Mouse (Mus musculus): ENCODE results near the gene P2rx7. TPM values are rescaled to one million over a fixed set of nuclear protein-coding genes. Genes with fewer than 3 reads are reported as not detected.

P2rx7 gene
- total and polyA plus RNA-seq, 3 experiments, result 0.72 to 9.0 (median 8.9) TPM

DNA sequence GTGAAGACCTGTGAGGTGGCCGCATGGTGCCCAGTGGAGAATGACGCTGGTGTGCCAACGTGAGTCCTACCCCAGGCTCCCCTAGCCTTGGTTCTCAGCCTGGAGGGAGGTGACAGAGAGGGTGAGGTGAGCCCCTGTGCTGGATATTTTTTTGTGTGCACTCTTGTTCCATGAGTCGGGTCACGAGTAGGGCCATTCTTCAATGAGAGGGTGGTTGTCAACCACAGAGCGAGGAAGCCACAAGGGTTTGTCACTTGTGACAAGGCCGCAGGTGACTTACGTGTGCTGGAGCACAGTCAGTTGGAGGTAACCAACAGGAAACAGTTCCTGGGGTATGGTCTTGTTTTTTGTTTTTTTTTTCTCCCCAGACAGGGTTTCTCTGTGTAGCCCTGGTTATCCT is 75.5 kb downstream of the P2rx7 start:
- H3K9me3 ChIP-seq (replicated peaks), result no peaks in the 10 kb centered on the region
- H3K4me3 ChIP-seq (ENCODE audit: low read depth, low read length), result no peak overlapping the region
- no peak for ATAC-seq (ENCODE audit: extremely low read depth, insufficient number of reproducible peaks, low FRiP score, poor library complexity, severe bottlenecking)
- TF ChIP-seq GATA2 (IDR thresholded peaks at IDR 0.05; ENCODE audit: borderline replicate concordance, low read depth, low read length) (no peak), CTCF (IDR thresholded peaks at IDR 0.05; ENCODE audit: low read depth, low read length) (no peak), GATA1 (IDR thresholded peaks at IDR 0.05; ENCODE audit: borderline replicate concordance, low read length) (no peak), TAL1 (conservative IDR thresholded peaks at IDR 0.05; ENCODE audit: low read depth, low read length) (no peak), POLR2AphosphoS5 (IDR thresholded peaks at IDR 0.05; ENCODE audit: insufficient replicate concordance, low read depth, low read length) (no peak)
- peaks cover 82% of the 10 kb centered on the region for H3K36me3 ChIP-seq (replicated peaks)
- no peak for DNase-seq (ENCODE audit: low spot score)
- H3K4me1 ChIP-seq (ENCODE audit: insufficient read depth, low read depth, low read length), result peaks cover 3% of the 10 kb centered on the region
- no peaks in the 10 kb centered on the region for H3K27me3 ChIP-seq (ENCODE audit: insufficient read depth, low read length)

DNA sequence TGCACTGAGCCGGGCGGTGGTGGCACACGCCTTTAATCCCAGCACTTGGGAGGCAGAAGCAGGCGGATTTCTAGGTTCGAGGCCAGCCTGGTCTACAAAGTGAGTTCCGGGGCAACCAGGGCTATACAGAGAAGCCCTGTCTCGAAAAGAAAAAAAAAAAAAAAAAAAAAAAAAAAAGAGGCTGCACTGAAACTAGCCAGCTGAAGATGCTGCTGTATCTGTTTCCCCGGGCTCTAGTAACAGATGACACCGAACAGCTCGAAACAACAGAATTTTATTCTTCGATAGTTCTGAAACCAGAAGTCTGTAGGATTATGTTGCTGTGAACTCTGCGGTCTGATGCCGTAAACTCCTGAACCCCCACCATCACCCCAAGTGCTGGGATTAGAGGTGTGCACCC is 81.7 kb downstream of the P2rx7 start:
- TF ChIP-seq GATA1 (IDR thresholded peaks at IDR 0.05; ENCODE audit: borderline replicate concordance, low read length) (no peak), POLR2AphosphoS5 (IDR thresholded peaks at IDR 0.05; ENCODE audit: insufficient replicate concordance, low read depth, low read length) (no peak), GATA2 (IDR thresholded peaks at IDR 0.05; ENCODE audit: borderline replicate concordance, low read depth, low read length) (no peak), CTCF (IDR thresholded peaks at IDR 0.05; ENCODE audit: low read depth, low read length) (no peak), TAL1 (conservative IDR thresholded peaks at IDR 0.05; ENCODE audit: low read depth, low read length) (no peak)
- DNase-seq (ENCODE audit: low spot score), result no peak
- peaks cover 74% of the 10 kb centered on the region for H3K36me3 ChIP-seq (replicated peaks)
- no peaks in the 10 kb centered on the region for H3K27me3 ChIP-seq (ENCODE audit: insufficient read depth, low read length)
- H3K9me3 ChIP-seq (replicated peaks), result no peaks in the 10 kb centered on the region
- no peak overlapping the region for H3K4me3 ChIP-seq (ENCODE audit: low read depth, low read length)
- H3K4me1 ChIP-seq (ENCODE audit: insufficient read depth, low read depth, low read length), result peaks cover 5% of the 10 kb centered on the region
- ATAC-seq (ENCODE audit: extremely low read depth, insufficient number of reproducible peaks, low FRiP score, poor library complexity, severe bottlenecking), result no peak

DNA sequence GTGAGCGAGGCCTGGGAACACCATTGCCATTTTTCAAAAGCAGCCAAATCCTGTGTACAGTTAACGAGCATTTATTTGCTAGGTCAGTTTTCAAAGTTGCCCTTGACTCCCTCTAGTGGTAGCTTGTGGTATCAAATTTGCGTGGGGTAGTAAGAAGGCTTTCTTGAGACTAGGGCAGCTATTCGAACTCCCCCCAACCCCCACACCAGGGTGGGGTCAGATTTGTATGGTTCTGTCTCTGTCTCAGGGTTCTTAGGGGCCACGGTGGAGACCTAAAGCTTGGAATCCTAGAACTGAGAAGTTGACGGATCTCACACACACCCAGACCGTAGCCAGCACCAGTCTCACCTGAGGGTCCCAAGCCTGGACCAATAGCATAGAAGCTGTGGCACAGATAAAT is 82.4 kb downstream of the P2rx7 start:
- H3K36me3 ChIP-seq (replicated peaks), result peaks cover 73% of the 10 kb centered on the region
- no peak overlapping the region for H3K4me3 ChIP-seq (ENCODE audit: low read depth, low read length)
- DNase-seq (ENCODE audit: low spot score), result peak; percentile 48
- H3K9me3 ChIP-seq (replicated peaks), result no peaks in the 10 kb centered on the region
- H3K27me3 ChIP-seq (ENCODE audit: insufficient read depth, low read length), result no peaks in the 10 kb centered on the region
- no peak for TF ChIP-seq TAL1 (conservative IDR thresholded peaks at IDR 0.05; ENCODE audit: low read depth, low read length)
- peak; percentile 71 for TF ChIP-seq CTCF (IDR thresholded peaks at IDR 0.05; ENCODE audit: low read depth, low read length)
- H3K4me1 ChIP-seq (ENCODE audit: insufficient read depth, low read depth, low read length), result peaks cover 5% of the 10 kb centered on the region
- peak; percentile 15; the same call in 1 of the 2 replicates for ATAC-seq (ENCODE audit: extremely low read depth, insufficient number of reproducible peaks, low FRiP score, poor library complexity, severe bottlenecking)

- Histone ChIP-seq H3K36me3 (replicated peaks) (peaks cover 76% of the 10 kb centered on the region), H3K4me1 (ENCODE audit: insufficient read depth, low read depth, low read length) (peaks cover 5% of the 10 kb centered on the region), H3K4me3 (ENCODE audit: low read depth, low read length) (no peak overlapping the region), H3K9me3 (replicated peaks) (no peaks in the 10 kb centered on the region), H3K27me3 (ENCODE audit: insufficient read depth, low read length) (no peaks in the 10 kb centered on the region)
- ATAC-seq (ENCODE audit: extremely low read depth, insufficient number of reproducible peaks, low FRiP score, poor library complexity, severe bottlenecking) (no peak), DNase-seq (ENCODE audit: low spot score) (no peak)
- TF ChIP-seq GATA1 (IDR thresholded peaks at IDR 0.05; ENCODE audit: borderline replicate concordance, low read length) (no peak), GATA2 (IDR thresholded peaks at IDR 0.05; ENCODE audit: borderline replicate concordance, low read depth, low read length) (no peak), TAL1 (conservative IDR thresholded peaks at IDR 0.05; ENCODE audit: low read depth, low read length) (no peak), POLR2AphosphoS5 (IDR thresholded peaks at IDR 0.05; ENCODE audit: insufficient replicate concordance, low read depth, low read length) (no peak), CTCF (IDR thresholded peaks at IDR 0.05; ENCODE audit: low read depth, low read length) (no peak)
These were observed 82.9 kb downstream of the P2rx7 start for GRCm38 (mm10) chr5:122726595-122726994.

GRCm38 (mm10) chr5:122727096-122727495 is 83.4 kb downstream of the P2rx7 start:
- TF ChIP-seq TAL1 (conservative IDR thresholded peaks at IDR 0.05; ENCODE audit: low read depth, low read length), result no peak
- no peak for TF ChIP-seq GATA2 (IDR thresholded peaks at IDR 0.05; ENCODE audit: borderline replicate concordance, low read depth, low read length)
- TF ChIP-seq POLR2AphosphoS5 (IDR thresholded peaks at IDR 0.05; ENCODE audit: insufficient replicate concordance, low read depth, low read length), result no peak
- no peak for TF ChIP-seq CTCF (IDR thresholded peaks at IDR 0.05; ENCODE audit: low read depth, low read length)
- no peaks in the 10 kb centered on the region for H3K27me3 ChIP-seq (ENCODE audit: insufficient read depth, low read length)
- no peak overlapping the region for H3K4me3 ChIP-seq (ENCODE audit: low read depth, low read length)
- no peaks in the 10 kb centered on the region for H3K9me3 ChIP-seq (replicated peaks)
- H3K4me1 ChIP-seq (ENCODE audit: insufficient read depth, low read depth, low read length), result peaks cover 5% of the 10 kb centered on the region
- ATAC-seq (ENCODE audit: extremely low read depth, insufficient number of reproducible peaks, low FRiP score, poor library complexity, severe bottlenecking) (no peak), DNase-seq (ENCODE audit: low spot score) (no peak)
- peaks cover 75% of the 10 kb centered on the region for H3K36me3 ChIP-seq (replicated peaks)

DNA sequence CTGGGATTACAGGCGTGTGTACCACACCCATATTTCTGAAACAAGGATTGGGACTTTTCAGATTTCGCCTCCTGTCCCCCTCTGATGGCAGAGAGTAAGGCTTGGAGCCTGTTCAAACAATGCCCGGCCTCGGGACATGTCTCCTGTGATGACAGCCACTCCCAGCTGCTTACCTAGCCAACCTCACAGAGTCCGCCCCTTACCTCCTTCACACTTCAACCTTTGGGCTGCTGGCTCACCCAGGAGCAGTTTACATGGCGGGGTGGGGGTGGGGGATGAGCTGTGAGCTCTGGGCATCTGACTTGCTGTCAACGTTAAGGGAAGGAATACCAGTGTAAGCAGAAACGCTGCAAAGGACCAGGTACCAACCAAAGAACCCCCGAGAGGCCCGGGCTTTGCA is 87.1 kb downstream of the P2rx7 start:
- no peak for ATAC-seq (ENCODE audit: extremely low read depth, insufficient number of reproducible peaks, low FRiP score, poor library complexity, severe bottlenecking)
- Histone ChIP-seq H3K4me1 (ENCODE audit: insufficient read depth, low read depth, low read length) (peaks cover 5% of the 10 kb centered on the region; the same call in 1 of the 2 replicates), H3K27me3 (ENCODE audit: insufficient read depth, low read length) (no peaks in the 10 kb centered on the region), H3K36me3 (replicated peaks) (peaks cover 70% of the 10 kb centered on the region), H3K9me3 (replicated peaks) (no peaks in the 10 kb centered on the region), H3K4me3 (ENCODE audit: low read depth, low read length) (no peak overlapping the region)
- TF ChIP-seq CTCF (IDR thresholded peaks at IDR 0.05; ENCODE audit: low read depth, low read length) (no peak), GATA2 (IDR thresholded peaks at IDR 0.05; ENCODE audit: borderline replicate concordance, low read depth, low read length) (no peak), GATA1 (IDR thresholded peaks at IDR 0.05; ENCODE audit: borderline replicate concordance, low read length) (no peak), POLR2AphosphoS5 (IDR thresholded peaks at IDR 0.05; ENCODE audit: insufficient replicate concordance, low read depth, low read length) (no peak), TAL1 (conservative IDR thresholded peaks at IDR 0.05; ENCODE audit: low read depth, low read length) (no peak)
- no peak for DNase-seq (ENCODE audit: low spot score)

GRCm38 (mm10) chr5:122731321-122731720 is 87.6 kb downstream of the P2rx7 start:
- H3K9me3 ChIP-seq (replicated peaks), result no peaks in the 10 kb centered on the region
- ATAC-seq (ENCODE audit: extremely low read depth, insufficient number of reproducible peaks, low FRiP score, poor library complexity, severe bottlenecking) (no peak), DNase-seq (ENCODE audit: low spot score) (peak; percentile 56)
- no peak overlapping the region for H3K4me3 ChIP-seq (ENCODE audit: low read depth, low read length)
- peaks cover 72% of the 10 kb centered on the region for H3K36me3 ChIP-seq (replicated peaks)
- H3K27me3 ChIP-seq (ENCODE audit: insufficient read depth, low read length), result no peaks in the 10 kb centered on the region
- no peaks in the 10 kb centered on the region; the same call in 1 of the 2 replicates for H3K4me1 ChIP-seq (ENCODE audit: insufficient read depth, low read depth, low read length)
- TF ChIP-seq POLR2AphosphoS5 (IDR thresholded peaks at IDR 0.05; ENCODE audit: insufficient replicate concordance, low read depth, low read length) (no peak), CTCF (IDR thresholded peaks at IDR 0.05; ENCODE audit: low read depth, low read length) (peak; percentile 94)
